Mouse (Mus musculus) R1 (cell line): ENCODE results near the gene Ippk.
A peak's percentile ranks its signal among the peaks of the same experiment; 100 is the strongest.

Experiments
- DNase-seq: peaks from one replicate; pipeline ENCODE4 v3.0.0-alpha.2; 2018; ENCODE audit warnings: low read depth, low spot score

The Ippk gene

DNA sequence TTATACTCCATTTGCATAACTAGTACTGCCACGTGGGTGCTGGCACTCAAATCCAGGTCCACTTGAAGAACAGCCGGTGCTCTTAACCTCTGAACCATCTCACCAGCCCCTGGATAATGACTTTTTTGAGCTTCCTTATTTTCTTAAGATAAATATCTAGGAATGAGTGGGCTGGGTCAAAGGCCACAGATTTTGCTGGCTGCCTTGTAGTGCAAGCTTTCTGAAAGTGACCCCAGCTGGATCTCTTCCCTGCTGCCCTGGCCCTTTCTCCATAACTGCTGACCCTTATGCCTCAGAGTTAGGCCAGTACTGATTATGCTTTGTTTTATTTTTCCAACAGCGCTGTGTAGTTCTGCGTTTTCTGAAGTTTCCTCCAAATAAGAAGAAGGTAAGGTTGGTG, 9.5 kb downstream of the Ippk start:
- DNase-seq, result no peak

GRCm38 (mm10) chr13:49433268-49434029, 12.4 kb downstream of the Ippk start:
- no peak for DNase-seq

- no peak for DNase-seq
Measured at GRCm38 (mm10) chr13:49435745-49436144, 14.7 kb downstream of the Ippk start.

DNA sequence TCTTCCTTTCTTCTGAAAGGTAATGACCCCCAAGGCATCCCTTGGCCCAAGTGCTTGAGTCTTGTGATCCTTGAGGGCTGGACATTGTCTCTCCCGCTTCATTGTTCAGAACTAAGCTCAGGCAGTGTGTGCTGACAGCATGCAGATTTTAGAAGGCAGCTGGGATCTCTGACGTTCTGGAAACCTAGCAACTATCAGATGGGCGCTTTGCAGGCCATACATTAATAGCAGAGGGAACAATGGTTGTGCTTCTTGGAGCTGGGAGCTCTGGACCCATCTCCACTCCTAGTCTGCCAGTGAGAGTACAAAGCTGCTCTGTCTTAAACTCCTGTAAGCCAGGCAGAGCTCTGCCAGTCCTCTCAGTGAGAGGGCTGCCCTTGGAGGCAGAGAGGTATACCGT, 15.1 kb downstream of the Ippk start:
- DNase-seq, result no peak

DNA sequence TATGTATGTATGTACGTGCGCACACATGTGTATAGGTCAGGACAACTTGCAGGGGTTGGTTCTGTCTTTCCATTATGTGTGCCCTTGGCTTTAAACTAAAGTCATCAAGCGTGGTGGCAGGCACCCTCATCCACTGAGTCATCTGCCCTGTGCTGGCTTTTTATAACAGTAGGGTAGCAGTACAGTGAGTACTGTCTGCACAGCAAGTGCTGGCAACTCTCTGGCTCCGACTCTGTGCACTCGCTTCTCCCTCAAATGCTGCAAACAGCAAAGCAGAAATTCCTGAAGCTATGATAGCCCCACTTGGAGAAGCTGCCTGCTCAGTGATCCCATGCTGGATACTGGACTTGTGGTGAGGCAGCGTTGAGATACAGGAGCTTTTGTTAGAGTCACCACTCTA, 23.4 kb downstream of the Ippk start:
- DNase-seq, result no peak

GRCm38 (mm10) chr13:49449318-49449749, 28.3 kb downstream of the Ippk start:
- DNase-seq, result peak; percentile 71

- no peak for DNase-seq
Measured at GRCm38 (mm10) chr13:49460276-49460675, 39.2 kb downstream of the Ippk start.

- DNase-seq, result no peak
Measured at GRCm38 (mm10) chr13:49460692-49461414, 39.8 kb downstream of the Ippk start.

GRCm38 (mm10) chr13:49461458-49462132, 40.5 kb downstream of the Ippk start:
- DNase-seq, result no peak

GRCm38 (mm10) chr13:49462921-49463320, 41.9 kb downstream of the Ippk start:
- no peak for DNase-seq

- no peak for DNase-seq
Measured at GRCm38 (mm10) chr13:49465875-49466274, 44.8 kb downstream of the Ippk start.

GRCm38 (mm10) chr13:49466393-49467075, 45.5 kb downstream of the Ippk start:
- no peak for DNase-seq

DNA sequence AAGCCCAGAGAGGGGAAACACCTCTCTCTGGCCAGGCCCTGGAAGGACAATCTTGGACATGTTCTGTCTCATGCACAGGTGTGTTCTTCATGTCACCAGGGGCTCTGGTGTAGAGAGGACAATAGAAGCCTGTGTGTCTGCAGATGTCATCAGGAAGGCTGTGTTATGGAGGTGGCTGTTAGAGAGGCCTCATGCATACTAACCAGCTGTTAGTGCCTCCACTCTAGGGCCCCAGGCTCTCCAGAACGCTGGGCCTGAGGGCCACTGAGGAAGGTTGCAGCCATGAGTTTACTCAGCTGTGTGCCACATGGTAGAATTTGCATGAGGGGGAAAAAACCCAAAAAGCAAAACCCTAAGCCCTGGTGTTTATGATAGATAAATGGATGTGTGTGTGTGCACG, 46.5 kb downstream of the Ippk start:
- DNase-seq, result no peak

DNA sequence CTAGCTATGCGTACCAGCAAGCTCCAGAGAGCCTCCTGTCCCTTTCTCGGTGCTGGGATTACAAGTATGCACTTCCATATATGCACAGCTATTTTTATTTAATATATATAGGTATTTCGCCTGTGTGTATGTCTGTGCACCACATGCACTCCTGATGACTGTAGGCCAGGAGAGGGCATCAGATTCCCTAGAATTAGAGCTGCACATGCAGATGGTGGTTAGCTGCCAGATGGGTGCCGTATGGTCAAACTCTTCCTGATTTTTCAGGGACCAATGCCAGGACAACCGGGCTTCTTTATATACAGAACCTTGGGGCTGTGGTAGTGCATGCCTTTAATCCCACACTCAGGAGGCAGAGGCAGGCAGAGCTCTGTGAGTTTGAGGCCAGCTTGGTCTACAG, 48.0 kb downstream of the Ippk start:
- no peak for DNase-seq

GRCm38 (mm10) chr13:49470319-49470718, 49.3 kb downstream of the Ippk start:
- no peak for DNase-seq

DNA sequence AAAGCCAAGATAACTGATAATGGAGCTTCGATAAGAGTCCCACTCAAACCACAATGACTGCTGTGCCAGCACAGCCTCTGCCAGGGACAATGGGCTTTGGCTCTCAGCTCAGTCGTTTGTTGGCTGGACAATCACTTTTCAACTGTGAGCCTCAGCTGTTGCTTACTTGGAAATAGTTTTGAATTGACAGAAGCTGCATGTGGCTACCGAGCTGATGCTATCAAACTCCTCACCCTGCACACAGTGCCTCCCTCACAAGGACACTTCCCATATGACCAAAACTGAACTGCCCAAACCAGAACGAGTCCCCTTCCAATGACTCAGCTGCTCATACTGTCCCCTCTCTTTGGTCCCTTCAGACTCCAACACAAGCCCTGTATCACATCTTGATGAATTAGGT, 49.8 kb downstream of the Ippk start:
- DNase-seq, result no peak

- DNase-seq, result no peak
Measured at GRCm38 (mm10) chr13:49471981-49472675, 51.1 kb downstream of the Ippk start.

DNA sequence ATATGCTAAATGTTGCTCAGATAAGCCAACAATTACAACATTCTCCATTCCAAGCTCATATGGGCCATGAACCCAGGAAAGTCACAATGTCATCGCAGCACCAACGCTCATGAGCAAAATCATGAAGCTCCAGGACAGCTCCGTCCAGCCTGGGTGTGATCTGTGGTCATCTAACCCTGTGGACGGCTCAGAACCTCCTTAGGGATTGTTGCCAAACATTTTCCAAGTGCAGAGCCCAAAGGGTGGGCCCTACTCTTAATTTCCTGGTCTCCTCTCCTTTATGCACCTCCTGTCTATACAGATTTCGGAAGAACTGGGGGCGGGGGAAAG, 51.6 kb downstream of the Ippk start:
- no peak for DNase-seq

- no peak for DNase-seq
Measured at GRCm38 (mm10) chr13:49477887-49478286, 56.8 kb downstream of the Ippk start.

GRCm38 (mm10) chr13:49478851-49479374, 57.9 kb downstream of the Ippk start:
- no peak for DNase-seq

GRCm38 (mm10) chr13:49479399-49479798, 58.4 kb downstream of the Ippk start:
- DNase-seq, result no peak
